Mouse (Mus musculus): Measurements from ENCODE around the gene Faim2. TPM values are rescaled to one million over a fixed set of nuclear protein-coding genes. Genes with fewer than 3 reads are reported as not detected.

Gene Faim2
- total RNA-seq, 2 experiments from 2014 or later = 421 to 422 TPM

DNA sequence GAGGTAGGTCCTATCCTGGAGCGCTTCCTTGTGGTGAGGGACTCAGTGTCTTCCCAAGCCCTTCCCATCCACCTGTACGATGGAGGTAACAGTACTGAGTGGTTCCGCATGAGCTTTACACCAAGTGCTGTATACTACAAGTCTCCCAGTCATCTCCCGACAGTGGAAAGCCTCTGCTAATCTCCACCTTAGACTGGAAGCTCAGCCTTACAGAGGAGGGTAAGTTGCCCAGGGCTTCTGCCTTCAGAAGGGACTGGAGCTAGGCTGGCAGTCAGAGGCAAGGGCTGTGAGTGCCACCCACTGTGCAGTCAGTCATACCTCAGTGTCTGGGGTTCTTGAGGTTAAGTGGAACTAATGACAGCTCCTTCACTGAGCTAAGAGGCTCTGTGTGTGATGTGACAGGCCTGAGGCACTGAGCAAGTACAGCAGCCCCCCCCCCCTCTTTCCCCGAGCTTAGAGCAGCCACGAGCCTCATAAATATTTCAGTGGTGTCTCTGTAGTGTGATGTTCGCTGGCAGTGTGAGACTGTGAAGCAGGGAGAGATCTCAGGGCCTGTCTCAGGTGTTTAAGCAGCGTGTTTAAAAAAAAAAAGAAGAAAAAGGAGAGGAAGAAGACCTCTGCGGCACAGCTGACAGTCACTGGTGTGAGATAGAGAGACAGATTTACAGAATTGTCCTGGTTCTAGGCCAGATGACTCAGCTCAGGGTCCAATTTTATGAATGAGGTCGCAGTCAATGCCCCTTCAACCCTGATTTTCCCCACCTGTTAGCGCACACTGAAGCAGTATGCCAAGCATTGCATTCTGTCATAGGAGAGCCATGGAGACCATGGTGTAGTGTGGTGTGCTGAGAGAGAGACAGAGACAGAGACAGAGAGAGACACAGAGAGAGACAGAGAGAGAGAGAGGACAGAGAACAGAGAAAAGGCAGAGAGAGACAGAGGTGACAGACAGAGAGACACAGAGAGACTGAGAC, 9.2 kb upstream of the Faim2 start:
- DNase-seq (ENCODE audit: extremely low spot score in 1 of 2, low spot score in 2 of 2) = no peak
- intact Hi-C loops (cut with DNase I) = no loop called here
- TF ChIP-seq CTCF (IDR thresholded peaks at IDR 0.05) = no peak

DNA sequence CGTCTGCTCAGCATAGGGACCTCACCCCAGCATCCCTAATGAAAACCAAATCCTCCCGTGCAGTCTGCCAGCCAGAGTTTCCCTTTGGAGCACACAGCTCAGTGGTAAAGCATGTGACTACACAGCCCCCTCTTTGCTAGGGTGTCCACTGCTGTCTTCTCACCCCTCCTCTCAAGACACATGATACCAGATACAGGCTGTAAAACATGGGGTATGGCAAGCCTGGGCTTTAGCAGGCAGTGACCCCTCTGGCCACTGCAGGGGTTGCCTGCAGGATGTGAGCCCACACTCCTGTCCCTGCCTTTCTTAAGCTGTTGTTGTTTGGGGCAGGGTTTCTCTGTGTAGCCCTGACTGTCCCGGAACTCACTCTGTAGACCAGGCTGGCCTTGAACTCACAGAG, 4.1 kb upstream of the Faim2 start:
- DNase-seq (ENCODE audit: extremely low spot score in 1 of 2, low spot score in 2 of 2) = no peak
- intact Hi-C loops (cut with DNase I) = no loop called here
- TF ChIP-seq CTCF (IDR thresholded peaks at IDR 0.05) = no peak
- H3K27ac ChIP-seq = no peak overlapping the region
- no peak overlapping the region for H3K4me3 ChIP-seq

More for the DNA sequence above, 9.2 kb upstream of the Faim2 start:
- Histone ChIP-seq H3K27ac (no peak overlapping the region), H3K4me3 (no peak overlapping the region)

DNA sequence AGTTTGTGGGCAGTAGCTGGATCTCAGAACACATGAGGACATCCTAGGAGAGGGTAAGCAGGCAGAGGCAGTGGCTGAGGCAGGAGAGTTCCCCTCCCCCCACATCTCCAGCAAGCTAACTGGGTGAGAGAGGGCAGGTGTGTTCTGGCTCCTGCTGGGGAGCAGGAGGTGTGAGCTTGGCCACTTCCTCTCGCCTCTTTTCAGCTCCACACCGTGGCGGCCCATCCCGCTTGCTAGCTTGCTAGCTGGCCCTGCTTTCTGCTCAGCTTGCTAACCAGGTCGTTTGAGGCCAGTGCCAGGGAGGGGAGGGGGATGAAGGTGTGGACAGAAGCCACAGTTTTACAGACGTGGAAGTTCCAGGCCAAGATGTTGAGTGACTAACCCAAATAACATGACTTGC, 3.2 kb upstream of the Faim2 start:
- intact Hi-C loops (cut with DNase I) = no loop called here
- no peak for TF ChIP-seq CTCF (IDR thresholded peaks at IDR 0.05)
- H3K27ac ChIP-seq = no peak overlapping the region
- no peak for DNase-seq (ENCODE audit: extremely low spot score in 1 of 2, low spot score in 2 of 2)
- no peak overlapping the region for H3K4me3 ChIP-seq

DNA sequence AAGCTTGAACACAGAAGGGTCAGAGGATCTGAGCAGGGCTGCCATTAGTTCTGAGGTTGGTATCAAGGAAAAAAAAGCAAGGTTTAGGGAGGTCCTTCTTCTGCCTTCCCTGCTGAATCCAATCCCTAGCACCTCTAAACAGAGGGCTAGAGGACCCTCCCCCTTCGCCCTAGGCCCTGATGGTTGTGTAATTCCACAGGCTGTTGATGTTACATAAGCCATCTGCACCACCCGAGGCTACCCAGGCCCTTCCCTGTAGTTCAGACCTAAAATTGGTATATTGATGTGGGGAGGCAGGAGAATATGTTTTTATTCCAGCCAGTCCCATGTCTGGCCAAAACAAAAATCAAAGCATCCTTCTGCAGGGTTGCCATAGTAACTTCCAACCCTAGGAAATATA, 1.3 kb downstream of the Faim2 start:
- Histone ChIP-seq H3K27ac (peak overlapping the region; percentile 99), H3K4me3 (peak overlapping the region; percentile 67)
- intact Hi-C loops (cut with DNase I) = no loop called here
- DNase-seq (ENCODE audit: extremely low spot score in 1 of 2, low spot score in 2 of 2) = no peak
- no peak for TF ChIP-seq CTCF (IDR thresholded peaks at IDR 0.05)

DNA sequence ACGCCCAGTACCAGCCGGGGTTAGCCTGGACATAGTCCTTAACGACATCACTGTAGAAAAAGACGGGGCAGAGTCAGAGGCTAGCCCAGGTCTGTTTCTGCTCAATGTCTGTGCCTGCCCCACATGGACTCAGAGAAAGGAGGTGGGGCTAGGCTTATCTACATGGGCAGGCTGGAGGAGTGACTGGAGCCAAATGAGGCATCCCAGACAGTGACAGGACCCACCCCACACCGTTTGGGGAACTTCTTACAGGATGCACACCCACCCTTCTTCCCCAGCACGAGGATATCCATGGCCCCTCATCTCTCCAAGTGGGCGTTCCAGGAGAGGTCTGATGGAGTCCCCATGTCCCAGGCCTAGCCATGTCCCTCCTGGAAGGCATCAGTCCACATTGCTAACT, 7.7 kb downstream of the Faim2 start:
- Histone ChIP-seq H3K4me3 (no peak overlapping the region), H3K27ac (no peak overlapping the region)
- intact Hi-C loops (cut with DNase I) = no loop called here
- no peak for TF ChIP-seq CTCF (IDR thresholded peaks at IDR 0.05)
- no peak for DNase-seq (ENCODE audit: extremely low spot score in 1 of 2, low spot score in 2 of 2)

DNA sequence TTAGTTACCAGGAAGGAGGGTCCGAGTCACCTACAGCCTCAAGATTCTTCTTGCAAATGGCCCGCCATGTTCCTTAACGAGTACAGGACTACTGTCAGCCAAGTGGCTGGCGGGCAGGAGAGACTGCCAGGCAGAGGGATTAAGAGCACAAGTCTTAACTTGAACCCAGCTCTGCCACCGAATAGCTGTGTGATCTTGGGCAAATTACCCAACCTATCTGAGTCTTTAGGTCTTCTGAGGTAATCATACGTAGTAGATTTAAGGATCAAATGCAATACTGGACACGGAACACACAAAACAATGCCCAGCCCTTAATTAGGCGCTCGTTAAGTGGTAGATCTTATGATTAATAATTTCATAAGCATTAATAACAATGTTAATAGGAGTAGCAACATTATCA, 8.3 kb downstream of the Faim2 start:
- no peak for DNase-seq (ENCODE audit: extremely low spot score in 1 of 2, low spot score in 2 of 2)
- intact Hi-C loops (cut with DNase I) = no loop called here
- H3K27ac ChIP-seq = no peak overlapping the region
- H3K4me3 ChIP-seq = no peak overlapping the region
- TF ChIP-seq CTCF (IDR thresholded peaks at IDR 0.05) = no peak

DNA sequence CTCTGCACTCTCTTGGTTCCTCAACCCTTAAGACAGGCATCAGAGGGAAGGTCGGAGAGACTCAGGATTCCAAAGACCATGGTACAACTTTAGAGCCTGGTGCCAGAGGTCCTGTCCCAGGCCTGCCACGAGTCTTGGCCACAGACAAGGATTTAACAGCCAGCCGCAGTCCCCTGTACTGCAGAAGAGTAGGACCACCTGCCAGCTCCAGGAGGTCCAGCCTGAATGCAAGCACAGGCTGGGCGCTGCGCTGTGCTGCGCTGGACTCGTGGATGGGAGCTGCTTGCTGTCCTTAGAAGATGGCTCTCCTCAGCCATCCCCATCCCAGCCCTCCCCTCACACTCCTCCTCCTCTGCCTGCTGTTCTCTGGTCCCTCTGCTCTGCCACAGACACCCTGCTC, 10.2 kb downstream of the Faim2 start:
- no peak overlapping the region for H3K4me3 ChIP-seq
- no peak for TF ChIP-seq CTCF (IDR thresholded peaks at IDR 0.05)
- H3K27ac ChIP-seq = no peak overlapping the region
- intact Hi-C loops (cut with DNase I) = no loop called here
- DNase-seq (ENCODE audit: extremely low spot score in 1 of 2, low spot score in 2 of 2) = no peak

DNA sequence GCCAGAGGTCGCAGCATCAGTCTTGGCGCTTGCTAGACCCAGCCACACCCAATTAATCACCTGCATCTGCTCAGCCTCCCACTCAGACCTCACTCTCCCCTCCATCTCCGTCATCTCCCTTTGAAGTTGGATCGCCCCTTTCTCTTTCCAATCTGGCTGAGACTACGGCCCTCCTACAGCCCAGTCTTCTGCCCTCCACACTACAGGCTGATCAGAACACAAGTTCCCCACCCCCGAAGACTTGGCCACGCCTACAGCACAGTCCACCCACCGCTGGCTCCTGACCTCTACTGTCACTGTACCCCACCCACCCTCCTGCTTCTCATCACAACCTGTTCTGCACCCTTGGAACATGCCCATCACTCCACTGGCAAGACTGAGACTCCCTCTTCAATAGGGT, 11.2 kb downstream of the Faim2 start:
- Histone ChIP-seq H3K4me3 (no peak overlapping the region), H3K27ac (no peak overlapping the region)
- no peak for TF ChIP-seq CTCF (IDR thresholded peaks at IDR 0.05)
- intact Hi-C loops (cut with DNase I) = no loop called here
- DNase-seq (ENCODE audit: extremely low spot score in 1 of 2, low spot score in 2 of 2) = no peak

DNA sequence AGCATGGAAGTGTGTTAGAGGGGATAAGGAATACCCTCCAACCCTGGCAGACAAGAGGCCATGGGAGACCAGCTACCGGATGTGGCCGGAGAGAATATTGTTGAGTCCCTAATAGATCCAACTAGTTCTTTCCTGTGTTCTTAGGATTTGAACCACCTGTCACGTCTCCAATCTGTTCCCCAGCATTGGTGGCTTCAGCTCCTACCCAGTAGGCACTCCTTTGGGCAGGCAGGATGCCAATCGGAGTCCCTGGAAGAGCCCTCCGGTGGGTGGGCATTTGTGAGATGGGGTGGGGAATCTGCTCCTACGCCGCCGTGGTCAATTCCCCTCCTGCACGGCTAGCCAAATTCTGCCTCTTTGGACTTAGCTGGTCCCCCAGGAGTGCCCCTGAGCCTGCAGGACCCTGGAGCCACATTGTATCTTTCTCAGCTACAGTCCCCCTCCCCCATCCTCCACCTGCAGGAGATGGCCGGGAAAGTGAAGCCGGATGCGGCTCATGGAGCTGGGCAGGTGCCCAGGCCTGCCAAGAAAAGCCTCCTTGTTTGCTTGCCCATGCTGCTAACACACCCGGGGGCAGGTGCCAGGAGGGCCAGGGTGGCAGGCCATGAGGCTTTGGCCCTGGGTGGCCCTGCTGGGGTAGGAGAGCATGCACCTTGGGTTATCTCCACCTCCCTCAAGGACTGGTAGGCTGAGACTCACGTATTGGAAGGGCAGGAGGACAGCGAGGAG, 16.0 kb downstream of the Faim2 start:
- Histone ChIP-seq H3K27ac (no peak overlapping the region), H3K4me3 (no peak overlapping the region)
- DNase-seq (ENCODE audit: extremely low spot score in 1 of 2, low spot score in 2 of 2) = no peak
- no peak for TF ChIP-seq CTCF (IDR thresholded peaks at IDR 0.05)
- intact Hi-C loops (cut with DNase I) = no loop called here

DNA sequence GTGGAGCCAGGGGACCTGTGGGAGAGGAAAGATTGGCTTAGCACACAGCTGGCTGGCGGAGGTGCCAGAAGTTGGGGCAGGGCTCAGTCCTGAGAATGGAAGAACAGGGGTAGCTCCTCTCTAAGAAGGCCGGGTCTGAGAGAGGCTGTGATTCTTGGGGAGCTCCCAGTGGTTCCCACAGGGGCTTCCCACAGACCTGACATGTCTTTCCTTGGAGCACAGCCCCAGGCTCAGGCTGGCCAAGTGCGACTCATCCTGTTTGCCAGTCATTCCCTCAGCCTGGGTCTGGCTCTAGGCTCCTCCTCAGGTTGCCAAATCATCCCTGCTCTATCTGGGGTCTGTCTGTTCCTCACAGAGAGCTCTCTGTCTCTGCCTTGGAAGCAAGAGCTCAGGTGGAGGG, 17.3 kb downstream of the Faim2 start:
- intact Hi-C loops (cut with DNase I) = no loop called here
- Histone ChIP-seq H3K27ac (no peak overlapping the region), H3K4me3 (no peak overlapping the region)
- TF ChIP-seq CTCF (IDR thresholded peaks at IDR 0.05) = no peak
- no peak for DNase-seq (ENCODE audit: extremely low spot score in 1 of 2, low spot score in 2 of 2)

DNA sequence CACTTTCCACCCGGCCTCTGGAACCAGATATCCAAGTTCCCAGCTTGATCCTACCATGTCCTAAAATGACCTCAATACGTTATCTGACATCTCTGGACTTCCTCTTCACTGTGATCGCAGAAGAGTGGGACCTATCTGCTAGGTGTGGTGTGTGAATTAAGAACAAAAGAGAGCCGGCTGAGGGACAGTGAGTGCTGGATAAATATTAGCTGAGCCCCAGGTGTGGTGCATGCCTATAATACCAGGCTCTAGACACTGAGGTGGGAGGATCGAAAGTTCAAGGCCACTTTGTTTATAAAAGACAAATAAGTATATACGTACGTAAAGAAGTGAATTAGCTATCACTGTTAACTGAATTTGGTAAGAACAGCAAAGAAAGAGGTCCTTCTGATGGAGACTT, 18.1 kb downstream of the Faim2 start:
- no peak for DNase-seq (ENCODE audit: extremely low spot score in 1 of 2, low spot score in 2 of 2)
- TF ChIP-seq CTCF (IDR thresholded peaks at IDR 0.05) = no peak
- Histone ChIP-seq H3K4me3 (no peak overlapping the region), H3K27ac (no peak overlapping the region)
- intact Hi-C loops (cut with DNase I) = no loop called here

DNA sequence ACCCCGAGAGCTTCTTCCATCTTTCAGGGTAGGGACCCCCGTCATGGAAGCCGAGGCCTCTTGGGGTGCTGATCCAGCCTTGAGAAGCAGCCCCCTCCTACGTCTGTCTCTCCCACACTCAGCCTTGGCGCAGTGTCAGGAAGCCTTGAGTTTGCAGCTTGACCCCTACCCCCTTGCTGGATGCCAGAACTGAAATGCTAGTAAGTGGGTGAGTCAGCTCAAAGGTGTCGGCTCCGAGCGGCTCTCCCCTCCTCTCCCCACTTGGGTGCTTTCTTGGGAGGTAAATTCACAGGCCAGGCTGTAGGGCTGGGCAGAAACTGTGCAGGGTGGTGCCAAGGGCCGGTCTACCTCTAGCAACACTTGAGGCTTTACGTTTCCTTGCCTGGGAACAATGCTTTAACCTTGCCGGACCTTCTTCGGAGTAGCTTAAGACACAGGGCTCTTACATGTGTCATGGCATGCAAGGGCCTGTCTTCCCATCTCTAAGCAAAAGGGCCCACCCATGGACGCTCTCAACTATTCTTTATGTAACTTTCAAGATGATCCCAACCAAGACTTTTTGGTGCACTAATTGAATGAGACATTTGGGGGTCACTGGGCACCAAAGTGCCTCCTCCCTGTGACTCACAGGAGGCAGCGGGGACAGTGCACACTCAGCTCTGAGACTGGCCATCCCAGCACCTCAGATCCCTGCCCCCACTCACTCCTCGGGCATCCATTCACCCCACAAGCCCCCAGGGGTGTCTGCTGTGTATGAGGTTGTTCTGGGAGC, 22.5 kb downstream of the Faim2 start:
- DNase-seq (ENCODE audit: extremely low spot score in 1 of 2, low spot score in 2 of 2) = no peak
- intact Hi-C loops (cut with DNase I) = no loop called here

More for the DNA sequence above, 22.5 kb downstream of the Faim2 start:
- H3K4me3 ChIP-seq = no peak overlapping the region
- TF ChIP-seq CTCF (IDR thresholded peaks at IDR 0.05) = no peak
- H3K27ac ChIP-seq = peak overlapping the region; percentile 13; the same call in 1 of the 2 replicates
